Mouse (Mus musculus) retina, postnatal 1 day (tissue): ENCODE results near the gene Il11.

ENCODE experiments used
- DNase-seq: peaks from one replicate; pipeline ENCODE4 v3.0.0-alpha.2; 2012

Gene Il11

DNA sequence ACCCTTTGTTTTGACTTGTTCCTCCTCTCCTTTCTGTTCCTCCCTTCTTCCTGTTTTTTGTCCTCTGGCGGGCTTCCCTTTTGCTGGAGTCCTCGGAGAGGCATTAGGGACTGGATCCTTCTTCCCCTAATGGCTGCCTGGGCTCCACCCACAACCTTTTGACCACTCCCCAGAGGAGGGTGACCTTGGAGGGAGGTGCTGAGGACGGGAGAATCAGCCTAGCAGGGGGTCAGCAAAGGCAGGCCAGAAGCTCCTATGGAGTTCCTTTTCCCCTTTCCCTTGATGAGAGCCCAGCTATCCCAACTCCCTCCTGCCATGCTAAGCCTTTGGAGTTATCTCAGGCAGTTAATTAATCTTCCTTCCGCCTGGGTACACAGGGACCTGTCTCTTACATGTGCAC lies 41.5 kb downstream of the Il11 start:
- DNase-seq = peak; percentile 75

DNA sequence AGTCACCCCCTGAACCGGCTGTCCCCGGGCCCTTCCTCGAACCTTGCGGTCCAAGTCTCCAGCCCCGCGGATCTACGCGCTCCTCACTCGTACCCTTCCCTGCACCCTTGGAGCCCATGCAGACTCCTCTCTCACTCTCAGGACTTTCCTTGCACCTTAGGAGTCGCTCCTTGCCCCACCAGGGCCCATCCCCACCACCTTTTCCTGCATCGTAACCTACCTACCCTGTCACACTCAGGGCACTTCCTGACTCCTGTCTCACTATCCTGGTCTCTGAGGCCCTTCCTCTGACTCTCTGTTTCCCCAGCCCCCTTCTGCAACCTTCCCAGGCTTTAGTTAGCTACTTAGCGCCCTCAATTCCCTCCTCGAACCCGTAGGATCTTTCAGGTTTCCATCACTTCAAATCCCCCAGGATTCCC lies 42.3 kb downstream of the Il11 start:
- no peak for DNase-seq

DNA sequence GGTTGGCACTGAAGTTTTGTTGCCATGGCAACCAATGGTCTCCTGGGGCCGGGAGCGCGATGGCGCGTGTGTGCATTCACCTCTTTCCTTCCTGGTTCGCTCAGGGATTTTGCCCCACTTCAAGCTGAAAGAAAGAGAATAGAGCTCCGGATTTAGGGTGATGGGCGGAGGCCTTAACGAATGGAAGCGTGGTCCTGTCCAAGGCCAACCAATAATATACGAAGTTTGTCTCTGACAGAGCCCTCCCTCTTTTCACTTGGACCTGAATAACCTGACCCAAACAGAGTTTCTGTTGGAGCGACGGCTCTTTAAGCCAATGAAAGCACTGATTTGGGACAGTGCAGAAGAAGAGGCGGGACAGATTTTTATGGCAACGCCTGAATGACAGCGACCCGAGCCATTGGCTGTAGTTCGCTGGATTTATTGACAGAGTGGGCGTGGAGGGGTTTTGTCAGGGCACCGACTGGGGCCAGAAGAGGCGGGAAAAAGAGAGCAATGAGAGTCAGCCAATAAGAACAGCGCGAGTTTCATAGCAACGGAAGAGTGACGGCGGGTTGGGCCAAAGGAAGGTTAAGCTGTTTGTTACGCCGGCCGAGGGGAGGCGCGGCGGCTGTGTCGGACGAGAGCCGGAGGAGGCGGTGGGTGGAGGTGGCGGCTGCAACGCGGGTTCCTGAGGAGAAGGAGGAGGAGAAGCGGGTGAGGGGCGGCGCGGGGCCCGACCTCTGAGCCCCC lies 42.9 kb downstream of the Il11 start, which contains the start of gene Kmt5c:
Kmt5c (plus strand) TSS at position 572 of the 732 bp plus-strand sequence.
- peak; percentile 100 for DNase-seq

DNA sequence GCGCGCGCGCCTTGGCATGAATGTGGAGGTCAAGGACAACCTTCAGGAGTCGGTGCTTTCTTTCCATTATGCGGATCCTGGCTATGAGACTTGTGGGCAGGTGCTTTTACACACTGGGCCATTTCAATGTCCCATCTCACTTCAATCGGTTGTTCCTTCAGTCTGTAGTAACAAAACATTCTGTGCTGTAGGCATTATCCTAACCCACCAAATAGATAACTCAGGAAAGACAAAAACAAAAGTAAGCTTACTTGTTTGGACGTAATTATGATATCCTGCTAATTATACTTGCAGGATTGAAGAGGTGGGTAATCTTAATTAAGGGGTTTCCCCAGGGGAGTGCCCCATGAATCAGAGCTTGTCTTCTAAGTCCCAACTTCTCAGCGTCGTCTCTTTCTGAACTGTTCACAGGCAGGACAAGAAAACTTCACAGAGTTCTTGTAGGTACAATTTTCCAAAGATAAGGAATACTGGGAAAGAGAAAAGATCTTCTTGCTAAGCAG lies 43.6 kb downstream of the Il11 start:
- DNase-seq = no peak

DNA sequence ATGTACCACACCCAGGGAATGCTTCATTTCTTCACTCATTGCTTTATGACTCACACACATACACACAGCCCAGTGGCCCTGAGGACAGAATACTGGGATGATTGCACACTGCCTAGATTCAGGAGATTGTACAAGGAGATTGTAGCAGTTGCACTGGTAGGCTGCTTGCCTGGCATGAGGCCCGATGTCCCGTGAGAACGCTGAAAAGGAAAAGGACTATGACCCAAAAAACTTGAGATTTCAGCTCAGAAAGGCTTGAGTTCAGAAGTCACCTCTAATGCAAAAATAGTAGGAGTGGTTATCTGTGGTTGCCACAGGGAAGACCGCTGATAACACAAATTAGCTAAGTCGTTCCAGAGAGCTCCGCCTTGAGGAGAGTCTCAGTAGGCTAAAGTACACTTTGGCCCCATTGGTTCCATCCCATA lies 49.7 kb downstream of the Il11 start:
- DNase-seq = no peak

DNA sequence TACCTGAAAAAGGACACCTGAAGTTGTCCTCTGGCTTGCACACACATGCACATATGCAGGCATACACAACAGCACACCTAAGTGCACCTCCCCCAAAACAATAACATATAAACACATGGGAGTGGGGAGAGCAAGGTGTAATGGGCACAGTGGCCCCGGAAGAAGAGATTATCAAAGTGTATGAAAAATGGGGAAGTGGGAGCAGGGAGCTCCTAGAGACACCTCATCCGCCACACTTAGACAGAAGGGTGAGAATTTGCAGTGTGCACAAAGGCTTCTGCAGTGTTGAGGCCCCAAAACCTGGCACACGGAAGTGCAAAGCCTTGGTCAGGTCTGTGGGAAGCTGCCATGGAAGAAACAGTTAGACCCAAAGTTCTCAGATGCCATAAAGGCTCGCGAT lies 51.6 kb downstream of the Il11 start:
- DNase-seq = no peak

DNA sequence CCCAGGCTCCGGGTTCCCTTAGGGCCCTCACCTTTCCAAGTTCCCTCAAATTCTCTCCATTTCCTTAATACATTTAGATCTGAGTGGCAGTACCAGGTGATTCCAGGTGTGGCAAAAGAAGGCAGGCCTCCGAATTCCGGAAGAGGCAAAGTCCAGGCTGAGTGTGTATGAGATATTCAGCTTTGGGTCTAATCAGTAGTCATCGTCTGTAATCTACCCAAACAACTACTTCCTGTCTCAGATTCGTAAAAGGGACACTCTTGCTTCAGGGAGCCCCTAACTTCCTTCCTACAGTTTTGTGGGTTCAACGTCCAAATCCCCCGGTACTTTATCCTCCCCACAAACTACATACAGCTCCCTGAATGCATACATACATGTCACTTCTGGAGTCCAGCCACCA lies 57.5 kb downstream of the Il11 start, which contains the start of gene Tmem150b:
Tmem150b (minus strand) TSS at position 81 of the 400 bp plus-strand sequence.
- DNase-seq = no peak

DNA sequence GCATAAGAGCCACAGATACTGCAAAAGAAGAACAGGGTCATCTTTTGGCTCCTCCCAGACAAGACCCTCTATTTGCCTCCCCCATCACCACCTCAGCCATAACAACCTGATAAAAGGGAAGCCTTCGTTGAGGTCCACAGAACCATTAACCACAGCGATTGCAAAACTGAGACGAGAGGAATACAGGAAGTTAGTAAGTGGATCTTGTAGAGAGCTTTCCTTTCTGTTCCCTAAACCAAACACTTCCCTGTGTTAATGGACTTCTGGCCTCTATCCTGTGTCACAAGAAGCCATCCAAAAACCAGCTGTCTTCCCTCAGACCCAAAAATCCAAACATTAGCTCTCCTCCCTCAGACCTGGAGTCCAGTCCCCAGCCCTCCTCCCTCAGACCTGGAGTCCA lies 58.3 kb downstream of the Il11 start:
- no peak for DNase-seq

DNA sequence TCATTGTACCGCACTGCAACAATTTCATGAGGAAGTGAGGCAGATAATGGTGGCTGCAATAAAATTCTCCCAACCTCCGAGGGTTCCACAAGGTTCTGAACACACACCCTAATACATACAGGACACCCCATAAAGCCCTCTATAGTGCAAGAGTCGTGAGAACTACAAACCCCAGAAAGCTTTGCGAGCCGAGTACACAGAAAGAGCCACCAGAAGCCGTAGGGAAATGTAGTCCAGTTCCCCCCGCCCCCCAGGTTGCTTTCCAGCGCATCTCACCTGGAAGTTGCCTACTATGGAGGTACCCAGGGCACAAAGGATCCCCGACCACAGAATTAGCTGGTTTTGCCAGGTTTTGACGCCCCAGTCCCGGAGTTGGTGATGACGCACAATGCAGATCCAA lies 59.2 kb downstream of the Il11 start:
- peak; percentile 35 for DNase-seq
